Mouse (Mus musculus): Measurements from ENCODE around the gene Grpel1. TPM values are rescaled to one million over a fixed set of nuclear protein-coding genes. Genes with fewer than 3 reads are reported as not detected.

The Grpel1 gene
- polyA plus RNA-seq, 1 experiment from 2014 or later = 64.4 TPM

DNA sequence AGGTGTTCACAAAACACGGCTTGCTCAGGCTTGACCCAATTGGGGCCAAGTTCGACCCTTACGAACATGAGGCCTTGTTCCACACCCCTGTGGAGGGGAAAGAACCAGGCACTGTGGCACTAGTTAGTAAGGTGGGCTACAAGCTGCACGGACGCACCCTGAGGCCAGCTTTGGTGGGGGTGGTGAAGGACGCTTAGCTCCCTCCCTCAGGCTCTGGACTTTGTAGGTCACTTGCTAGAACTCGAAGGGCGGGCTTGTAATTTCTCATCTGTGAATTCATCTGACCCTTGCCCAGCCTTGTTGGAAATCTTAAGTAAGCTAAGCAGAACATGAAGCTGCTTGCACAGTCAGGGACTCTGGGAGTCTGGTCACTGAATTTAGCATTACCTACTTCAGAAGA is 6.4 kb downstream of the Grpel1 start:
- no peak for DNase-seq (ENCODE audit: extremely low spot score, low spot score)
- 97% methylated on average over 8 of the region's 8 CpGs for WGBS
- no peak overlapping the region for H3K27ac ChIP-seq
- H3K4me3 ChIP-seq = no peak overlapping the region
- H3K27me3 ChIP-seq (ENCODE audit: poor library complexity, severe bottlenecking) = no peaks in the 10 kb centered on the region
- peaks cover 7% of the 10 kb centered on the region for H3K4me1 ChIP-seq
- peaks cover 80% of the 10 kb centered on the region for H3K36me3 ChIP-seq (replicated peaks)
- H3K9me3 ChIP-seq = no peaks in the 10 kb centered on the region

DNA sequence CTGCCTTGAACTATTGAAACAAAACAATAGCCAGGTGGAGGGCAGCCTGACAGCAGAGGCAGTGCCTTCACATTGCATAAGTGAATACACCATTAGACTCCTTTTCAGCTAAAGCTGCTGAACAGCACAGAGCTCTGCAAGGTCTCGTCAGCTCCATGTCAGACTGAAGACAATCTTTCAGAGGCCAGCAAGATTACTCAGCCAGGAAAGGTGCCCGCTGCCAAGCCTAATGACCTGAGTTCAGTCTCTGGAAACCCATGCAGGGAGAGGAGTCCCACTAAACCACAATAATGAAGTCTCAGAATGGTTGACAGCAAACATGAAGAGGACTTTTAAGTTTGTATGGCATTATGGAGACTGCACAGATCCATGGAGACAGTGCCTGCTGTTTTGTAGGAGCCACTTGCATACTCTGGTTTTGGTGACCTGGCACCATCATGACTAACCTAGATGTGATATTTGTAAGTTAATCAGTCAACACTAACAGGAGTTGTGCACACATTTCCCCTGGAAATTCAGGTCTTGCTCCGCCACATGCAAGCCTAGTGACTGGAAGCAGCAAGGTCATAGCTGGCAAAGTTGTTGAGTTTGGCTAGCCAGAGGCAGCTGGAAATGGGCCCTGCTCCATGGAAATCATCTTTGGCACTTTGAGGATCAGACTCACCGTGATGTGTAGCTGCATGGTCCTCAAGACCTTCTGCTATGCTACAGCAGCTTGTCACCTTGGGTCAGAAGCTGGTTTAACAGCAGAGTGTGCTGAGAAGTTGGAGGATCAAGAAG is 8.3 kb downstream of the Grpel1 start:
- DNase-seq (ENCODE audit: extremely low spot score, low spot score) = no peak
- Histone ChIP-seq H3K4me1 (no peaks in the 10 kb centered on the region), H3K4me3 (no peak overlapping the region), H3K9me3 (no peaks in the 10 kb centered on the region), H3K27ac (no peak overlapping the region), H3K27me3 (ENCODE audit: poor library complexity, severe bottlenecking) (no peaks in the 10 kb centered on the region), H3K36me3 (replicated peaks) (peaks cover 87% of the 10 kb centered on the region)
- WGBS = 90% methylated on average over 4 of the region's 4 CpGs

DNA sequence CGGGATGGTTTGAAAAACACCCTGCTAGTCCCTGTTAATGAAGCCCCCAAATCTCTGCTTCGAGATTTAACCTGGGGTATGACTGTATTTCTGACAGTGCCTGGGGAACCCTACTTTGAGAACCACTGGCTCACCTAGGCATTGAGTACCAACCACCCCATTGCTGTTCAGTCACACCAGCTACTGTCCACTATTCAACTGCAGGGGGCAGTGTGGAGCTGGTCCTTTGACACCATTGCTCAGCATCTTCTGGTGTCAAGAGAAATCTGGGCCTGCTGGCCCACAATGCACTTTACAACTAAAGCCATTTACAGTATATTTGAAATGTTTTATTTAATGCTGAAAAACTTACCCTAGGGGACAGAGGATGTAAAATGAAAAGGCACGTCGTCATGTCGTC is 9.5 kb downstream of the Grpel1 start:
- H3K27me3 ChIP-seq (ENCODE audit: poor library complexity, severe bottlenecking) = no peaks in the 10 kb centered on the region
- H3K36me3 ChIP-seq (replicated peaks) = peaks cover 79% of the 10 kb centered on the region
- H3K4me3 ChIP-seq = no peak overlapping the region
- H3K27ac ChIP-seq = no peak overlapping the region
- H3K9me3 ChIP-seq = no peaks in the 10 kb centered on the region
- peak; percentile 57 for DNase-seq (ENCODE audit: extremely low spot score, low spot score)
- 86% methylated on average over 5 of the region's 5 CpGs for WGBS
- peaks cover 1% of the 10 kb centered on the region; the same call in 1 of the 2 replicates for H3K4me1 ChIP-seq

DNA sequence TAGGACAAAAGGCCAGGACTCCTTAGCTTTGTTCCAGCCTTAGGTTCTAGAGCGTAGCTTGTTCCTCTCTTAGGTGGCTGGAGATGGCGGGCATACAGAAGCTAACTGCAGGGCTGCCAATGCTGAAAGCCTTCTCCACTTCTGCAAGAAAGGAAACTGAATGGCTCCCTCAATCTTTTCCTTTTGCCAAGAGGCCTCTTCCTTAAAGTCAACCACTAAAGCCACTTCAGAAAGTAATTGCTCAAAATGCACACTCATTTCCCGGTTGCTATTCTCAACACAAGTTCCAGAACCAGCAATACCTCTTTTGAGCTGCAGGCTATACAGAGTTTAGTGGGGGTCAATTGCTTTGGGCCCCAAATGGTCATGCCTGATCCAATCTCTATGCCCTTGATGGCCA is 12.7 kb downstream of the Grpel1 start:
- no peaks in the 10 kb centered on the region for H3K27me3 ChIP-seq (ENCODE audit: poor library complexity, severe bottlenecking)
- WGBS = 89% methylated on average over 3 of the region's 3 CpGs
- H3K27ac ChIP-seq = no peak overlapping the region
- no peaks in the 10 kb centered on the region for H3K9me3 ChIP-seq
- H3K4me1 ChIP-seq = peaks cover 22% of the 10 kb centered on the region
- no peak for DNase-seq (ENCODE audit: extremely low spot score, low spot score)
- H3K4me3 ChIP-seq = no peak overlapping the region
- peaks cover 58% of the 10 kb centered on the region for H3K36me3 ChIP-seq (replicated peaks)

DNA sequence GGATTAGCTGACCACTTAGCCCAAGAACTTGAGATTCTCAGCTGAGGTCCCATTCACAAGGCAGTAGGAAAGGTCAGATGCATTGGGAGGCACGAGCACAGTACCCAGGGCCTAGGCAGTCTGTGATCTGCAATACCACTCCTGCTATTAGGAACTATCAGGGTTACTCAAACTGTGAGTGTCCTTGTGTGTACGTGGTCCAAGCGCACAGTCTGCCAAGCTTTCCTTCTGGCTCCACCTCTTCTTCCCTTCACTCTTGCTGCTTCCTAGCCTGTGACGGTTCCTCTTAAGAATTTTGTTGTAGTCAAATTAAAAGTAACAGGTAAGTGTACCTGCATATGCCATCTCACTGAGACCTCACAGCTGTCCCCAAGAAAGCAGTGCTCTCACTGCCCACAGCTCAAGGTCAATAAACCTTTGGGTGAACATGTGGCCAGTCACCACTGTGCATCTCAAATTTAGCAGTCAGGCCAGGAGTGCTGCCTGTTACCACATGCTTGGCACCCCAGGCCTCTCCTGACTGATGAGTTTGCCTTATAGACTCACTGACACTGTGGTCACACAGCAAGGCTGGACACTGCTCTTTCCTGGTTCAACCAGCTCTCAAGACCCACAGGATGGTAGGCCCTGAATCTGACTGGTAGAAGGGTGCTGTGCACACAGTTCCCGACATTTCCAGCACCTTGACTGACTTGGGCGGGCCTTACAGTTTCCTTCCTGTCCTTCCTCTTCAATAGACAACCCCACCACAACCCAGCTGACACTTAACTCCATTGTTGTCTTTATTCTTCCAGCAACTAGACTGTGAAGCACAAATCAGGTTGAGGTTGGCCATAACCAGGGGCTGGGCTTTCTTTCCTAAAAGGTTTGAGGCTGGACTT is 14.0 kb downstream of the Grpel1 start:
- WGBS = 90% methylated on average over 6 of the region's 6 CpGs
- Histone ChIP-seq H3K4me1 (peaks cover 34% of the 10 kb centered on the region), H3K36me3 (replicated peaks) (peaks cover 47% of the 10 kb centered on the region), H3K27ac (no peak overlapping the region), H3K4me3 (no peak overlapping the region), H3K27me3 (ENCODE audit: poor library complexity, severe bottlenecking) (no peaks in the 10 kb centered on the region), H3K9me3 (no peaks in the 10 kb centered on the region)
- no peak for DNase-seq (ENCODE audit: extremely low spot score, low spot score)

DNA sequence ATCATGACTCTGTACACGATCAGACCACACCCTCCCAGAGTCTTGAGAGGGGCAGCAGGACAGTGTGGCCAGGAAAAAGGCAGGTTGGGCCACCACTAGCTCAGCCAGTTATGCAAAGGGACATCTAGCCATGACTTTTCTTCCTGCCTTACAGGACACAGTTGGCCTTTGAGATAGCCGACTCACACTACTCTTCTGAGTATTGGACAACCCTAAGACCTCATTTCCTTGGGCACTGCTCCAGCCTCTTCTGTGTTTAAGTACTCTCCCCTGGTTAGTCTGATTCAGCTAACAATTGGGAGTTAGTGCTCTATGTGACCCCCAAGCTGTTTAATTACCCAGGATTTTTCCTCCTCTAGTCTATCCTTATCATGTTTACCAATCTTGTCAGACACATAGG is 14.9 kb downstream of the Grpel1 start:
- no peaks in the 10 kb centered on the region for H3K9me3 ChIP-seq
- H3K4me3 ChIP-seq = no peak overlapping the region
- no peak for DNase-seq (ENCODE audit: extremely low spot score, low spot score)
- peaks cover under 1% of the 10 kb centered on the region; the same call in 1 of the 2 replicates for H3K27me3 ChIP-seq (ENCODE audit: poor library complexity, severe bottlenecking)
- no peak overlapping the region for H3K27ac ChIP-seq
- peaks cover 38% of the 10 kb centered on the region for H3K36me3 ChIP-seq (replicated peaks)
- WGBS = 79% methylated on average over 2 of the region's 2 CpGs
- H3K4me1 ChIP-seq = peaks cover 37% of the 10 kb centered on the region

DNA sequence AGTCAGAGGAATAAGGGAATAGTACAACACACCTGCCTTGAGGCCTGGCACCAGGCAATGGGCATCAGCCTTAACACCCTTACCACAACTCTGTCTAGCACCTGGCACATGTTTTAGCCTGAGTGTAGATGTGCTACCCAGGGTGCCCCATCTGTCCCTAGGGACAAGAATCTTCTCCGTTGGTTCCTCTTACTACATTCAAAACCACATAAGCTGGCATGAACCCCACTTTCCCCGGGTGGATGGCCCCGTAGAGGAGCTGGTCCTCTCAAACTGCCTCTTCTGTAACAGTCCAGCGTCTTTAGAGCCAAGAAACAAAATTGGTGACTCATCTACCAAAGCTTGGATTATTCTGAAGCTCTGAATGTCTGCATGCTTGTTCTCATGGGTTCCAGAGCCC is 15.6 kb downstream of the Grpel1 start:
- peaks cover 1% of the 10 kb centered on the region; the same call in 1 of the 2 replicates for H3K9me3 ChIP-seq
- H3K36me3 ChIP-seq (replicated peaks) = peaks cover 34% of the 10 kb centered on the region
- peaks cover 43% of the 10 kb centered on the region for H3K4me1 ChIP-seq
- H3K27me3 ChIP-seq (ENCODE audit: poor library complexity, severe bottlenecking) = peaks cover 7% of the 10 kb centered on the region
- H3K4me3 ChIP-seq = no peak overlapping the region
- WGBS = 95% methylated on average over 4 of the region's 4 CpGs
- DNase-seq (ENCODE audit: extremely low spot score, low spot score) = no peak
- no peak overlapping the region for H3K27ac ChIP-seq

DNA sequence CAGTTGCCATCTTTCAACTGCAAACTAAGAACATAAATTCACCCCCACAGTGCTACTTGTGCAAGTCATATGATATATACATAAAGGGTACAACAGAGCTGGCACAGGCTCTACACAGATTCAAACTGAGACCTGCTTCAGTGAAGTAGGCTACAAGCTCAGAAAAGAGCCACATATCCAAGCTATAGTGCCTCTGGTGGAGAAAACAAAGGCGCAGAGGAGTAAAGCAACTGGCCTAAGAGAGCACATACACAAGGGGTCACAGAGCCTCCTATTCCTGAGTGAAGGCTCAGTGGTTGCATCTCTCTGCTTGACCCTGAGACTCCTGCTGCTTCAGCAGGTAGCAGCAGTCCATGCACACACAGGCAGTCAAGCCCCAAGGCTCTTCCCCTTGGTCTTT is 16.3 kb downstream of the Grpel1 start:
- Histone ChIP-seq H3K4me3 (no peak overlapping the region), H3K9me3 (peaks cover 9% of the 10 kb centered on the region; the same call in 1 of the 2 replicates), H3K36me3 (replicated peaks) (peaks cover 31% of the 10 kb centered on the region), H3K27me3 (ENCODE audit: poor library complexity, severe bottlenecking) (peaks cover 14% of the 10 kb centered on the region), H3K4me1 (peaks cover 46% of the 10 kb centered on the region), H3K27ac (no peak overlapping the region)
- DNase-seq (ENCODE audit: extremely low spot score, low spot score) = no peak
- 75% methylated on average over 1 of the region's 1 CpGs for WGBS

DNA sequence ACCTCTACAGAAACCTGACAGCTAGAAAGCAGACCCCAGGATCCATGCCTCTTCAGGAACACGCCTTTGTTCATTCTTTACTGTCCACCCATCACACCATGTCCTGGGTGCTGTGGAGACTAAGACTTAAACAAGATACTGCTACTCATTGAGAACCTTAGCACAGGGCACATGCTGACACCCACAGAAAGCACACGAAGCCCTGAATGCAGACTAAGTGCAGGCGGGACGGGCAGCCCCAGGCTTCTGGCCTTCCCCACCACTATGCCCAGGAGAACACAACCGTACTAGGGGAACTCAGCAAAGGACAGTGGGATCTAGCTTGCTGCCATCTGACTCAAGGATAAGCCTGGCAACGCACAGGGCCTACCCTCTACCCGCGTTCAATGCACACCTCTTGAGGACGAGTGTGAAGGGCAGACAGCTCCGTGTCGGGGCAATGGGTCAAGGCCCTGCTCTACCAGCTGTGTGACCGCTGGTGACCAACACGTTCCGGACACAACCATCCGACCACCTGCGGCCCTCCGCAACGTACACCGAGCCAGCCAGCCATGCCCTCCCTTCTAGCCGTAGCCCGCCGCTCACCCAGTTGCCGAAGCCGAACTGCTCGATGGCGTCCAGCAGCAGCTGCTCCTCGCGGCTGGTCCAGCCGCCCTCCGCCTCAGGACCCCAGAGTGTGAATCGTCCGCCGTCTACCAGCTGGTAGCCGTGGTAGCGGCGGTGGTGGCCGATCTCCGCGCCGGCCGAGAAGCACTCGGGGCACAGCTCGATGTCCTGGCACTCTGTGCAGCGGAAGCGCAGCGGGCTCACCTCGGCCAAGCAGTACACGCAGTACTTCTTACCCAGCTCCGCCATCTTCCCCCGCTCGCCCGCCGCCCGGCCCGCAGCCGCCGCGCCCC is 18.7 kb downstream of the Grpel1 start:
- DNase-seq (ENCODE audit: extremely low spot score, low spot score) = peak; percentile 59
- peaks cover 21% of the 10 kb centered on the region for H3K27me3 ChIP-seq (ENCODE audit: poor library complexity, severe bottlenecking)
- peak overlapping the region; percentile 91 for H3K27ac ChIP-seq
- WGBS = 4% methylated on average over 58 of the region's 58 CpGs
- peak overlapping the region; percentile 93 for H3K4me3 ChIP-seq
- H3K4me1 ChIP-seq = peaks cover 46% of the 10 kb centered on the region
- H3K9me3 ChIP-seq = peaks cover 10% of the 10 kb centered on the region; the same call in 1 of the 2 replicates
- peaks cover 19% of the 10 kb centered on the region for H3K36me3 ChIP-seq (replicated peaks)

DNA sequence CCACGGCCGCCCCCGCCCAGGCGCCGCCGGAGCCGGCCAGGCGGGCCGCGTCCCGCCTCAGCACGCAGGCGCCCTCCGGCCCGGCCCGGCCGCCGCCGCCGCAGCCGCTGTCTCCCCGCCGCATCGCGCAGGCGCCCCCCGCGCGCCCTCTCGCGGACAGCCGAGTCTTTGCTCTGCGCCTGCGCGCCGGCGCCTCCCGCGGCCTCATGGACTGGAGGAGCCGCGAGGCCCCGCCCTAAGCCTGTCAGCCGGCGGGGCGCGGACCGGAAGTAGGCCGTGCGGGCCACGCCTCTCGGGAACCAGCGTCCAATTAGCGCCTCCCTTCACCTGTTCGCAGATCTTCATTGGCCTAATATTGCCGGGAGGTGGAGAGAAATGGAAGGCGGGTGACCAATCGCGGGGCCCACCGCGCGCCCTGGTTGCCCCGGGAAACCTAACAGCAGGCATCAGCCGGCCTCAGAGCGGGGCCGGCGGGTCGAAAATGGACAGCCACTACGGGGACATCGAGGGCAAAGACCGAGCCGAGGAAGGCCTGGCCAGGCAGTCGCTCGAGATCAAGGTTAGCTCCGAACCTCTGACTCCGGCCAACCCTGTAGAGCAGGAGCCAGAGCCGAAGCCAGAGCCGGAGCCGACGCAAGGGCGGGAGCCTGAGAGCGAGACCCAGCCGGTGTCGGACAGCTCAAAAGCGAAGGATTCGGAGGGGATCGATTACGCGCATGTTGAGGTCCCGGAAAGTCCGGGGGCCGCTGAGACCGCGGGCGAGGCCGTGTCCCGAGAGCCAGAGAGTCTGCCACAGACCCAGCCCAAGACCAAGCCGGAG is 19.6 kb downstream of the Grpel1 start, which contains the start of the genes Tada2b and Ccdc96:
TSS of gene Tada2b (minus strand) at position 115 of the 820 bp plus-strand sequence.
TSS of gene Ccdc96 (plus strand) at position 418 of the 820 bp plus-strand sequence.
- H3K36me3 ChIP-seq (replicated peaks) = peaks cover 19% of the 10 kb centered on the region
- peak within 1 kb of the TSS; percentile 93 for H3K4me3 ChIP-seq
- DNase-seq (ENCODE audit: extremely low spot score, low spot score) = peak; percentile 96
- 4% methylated on average over 97 of the region's 97 CpGs for WGBS
- H3K27ac ChIP-seq = peak within 1 kb of the TSS; percentile 91
- H3K9me3 ChIP-seq = peaks cover 10% of the 10 kb centered on the region; the same call in 1 of the 2 replicates
- H3K4me1 ChIP-seq = peaks cover 44% of the 10 kb centered on the region
- H3K27me3 ChIP-seq (ENCODE audit: poor library complexity, severe bottlenecking) = peaks cover 21% of the 10 kb centered on the region

DNA sequence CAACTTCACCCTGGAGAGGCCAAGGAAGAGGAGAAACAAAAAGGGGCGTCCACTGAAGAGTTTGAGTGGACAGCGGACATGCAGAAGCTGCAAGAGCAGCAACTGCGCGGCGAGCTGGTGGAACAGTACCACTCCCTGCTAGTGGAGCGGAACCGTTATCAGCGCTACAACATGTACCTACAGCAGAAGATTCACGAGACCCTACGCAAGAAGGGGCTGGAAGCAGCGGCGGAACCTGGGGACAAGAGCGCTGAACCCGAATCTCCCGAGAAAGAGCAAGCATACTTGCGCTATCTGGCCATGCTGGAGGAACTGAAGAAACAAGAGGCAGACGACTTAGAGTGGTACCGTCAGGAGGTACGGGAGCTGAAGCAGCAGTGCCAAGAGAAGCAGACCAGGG is 20.5 kb downstream of the Grpel1 start:
- peaks cover 41% of the 10 kb centered on the region for H3K4me1 ChIP-seq
- no peak for DNase-seq (ENCODE audit: extremely low spot score, low spot score)
- no peak overlapping the region for H3K27ac ChIP-seq
- peaks cover 21% of the 10 kb centered on the region for H3K27me3 ChIP-seq (ENCODE audit: poor library complexity, severe bottlenecking)
- peak overlapping the region; percentile 93 for H3K4me3 ChIP-seq
- peaks cover 19% of the 10 kb centered on the region for H3K36me3 ChIP-seq (replicated peaks)
- peaks cover 10% of the 10 kb centered on the region; the same call in 1 of the 2 replicates for H3K9me3 ChIP-seq
- 44% methylated on average over 19 of the region's 19 CpGs for WGBS

Measured in forebrain, embryonic 10.5 days (tissue).